Mouse (Mus musculus): ENCODE measurements around the gene Cyth3. TPM values are rescaled to one million over a fixed set of nuclear protein-coding genes. Genes with fewer than 3 reads are reported as not detected.

Cyth3 gene
- polyA plus RNA-seq, 1 experiment from 2014 or later = 61.1 TPM

DNA sequence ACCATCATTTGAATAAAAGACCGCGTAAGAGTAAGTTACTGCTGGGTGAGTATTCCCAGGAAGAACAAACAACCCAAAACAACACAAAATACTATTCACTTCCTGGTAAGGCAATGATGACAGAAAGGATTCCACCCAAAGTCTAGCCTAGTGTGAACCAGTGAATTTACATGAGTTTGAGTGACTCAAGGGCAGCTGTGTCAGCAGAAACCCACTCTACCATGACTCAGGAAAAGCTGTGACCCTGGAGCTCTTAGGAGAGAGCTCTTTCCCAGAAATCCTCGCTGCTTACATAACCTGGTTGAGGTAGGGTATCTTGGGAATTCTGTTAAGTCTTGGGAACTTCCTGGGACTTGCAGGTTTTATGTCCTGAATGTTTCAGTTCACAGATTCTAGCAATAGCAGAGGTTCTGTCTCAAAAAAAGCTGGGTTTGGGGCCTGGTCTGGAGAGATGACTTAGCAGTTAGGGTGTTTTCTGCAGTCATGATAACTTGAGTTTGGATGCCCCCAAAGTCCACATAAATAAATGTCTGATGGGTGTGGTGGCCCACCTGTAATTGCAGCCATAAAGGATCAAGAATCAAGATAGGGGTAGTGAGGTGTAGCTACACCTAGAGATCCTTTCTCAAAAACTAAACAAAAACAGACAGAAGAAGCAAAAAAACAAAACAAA, 5.5 kb upstream of the Cyth3 start:
- H3K9me3 ChIP-seq (replicated peaks) = no peaks in the 10 kb centered on the region
- H3K4me2 ChIP-seq (replicated peaks) = no peak overlapping the region
- H3K4me3 ChIP-seq (replicated peaks) = no peak overlapping the region
- no peak overlapping the region for H3K27ac ChIP-seq (replicated peaks)
- ATAC-seq (ENCODE audit: insufficient number of reproducible peaks, low FRiP score, low TSS enrichment, low read depth) = no peak
- WGBS = 93% methylated on average over 3 of the region's 3 CpGs
- no peaks in the 10 kb centered on the region for H3K27me3 ChIP-seq
- H3K9ac ChIP-seq = no peak overlapping the region
- H3K36me3 ChIP-seq = no peaks in the 10 kb centered on the region
- H3K4me1 ChIP-seq = peaks cover 31% of the 10 kb centered on the region

DNA sequence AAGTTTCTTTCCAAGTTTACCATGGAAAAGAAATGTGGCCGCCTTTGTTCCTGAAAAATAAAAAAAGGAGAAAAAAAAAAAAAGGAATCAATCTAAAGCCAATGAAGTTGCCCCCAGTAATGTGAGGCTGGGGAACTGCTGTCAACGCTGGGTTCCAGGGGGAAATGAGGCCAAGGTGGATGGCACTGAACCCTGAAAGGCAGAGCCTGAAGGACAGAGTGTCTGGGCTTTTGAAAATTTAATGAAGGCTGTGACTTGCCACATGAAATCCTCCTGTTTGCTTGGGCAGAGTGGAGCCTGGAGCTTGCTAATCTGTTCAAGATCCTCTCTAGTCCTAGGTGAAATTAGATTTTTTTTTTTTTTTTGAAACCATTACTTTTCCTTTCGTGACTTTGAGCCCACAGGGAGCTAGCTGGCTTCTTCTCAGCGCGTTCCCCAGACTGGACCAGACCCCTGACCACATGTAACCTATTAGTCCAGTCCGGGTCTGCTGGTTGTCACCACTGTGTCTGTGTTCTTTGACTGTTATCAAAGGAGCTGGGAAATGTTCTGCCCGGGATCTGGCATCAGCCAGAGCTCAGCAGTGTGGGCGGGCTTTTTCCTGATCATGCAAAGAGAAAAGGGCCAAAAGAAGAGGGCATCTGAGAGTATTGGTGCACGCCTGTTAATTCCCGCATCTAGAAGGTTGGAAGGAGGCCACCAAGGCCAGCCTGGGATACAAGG, 4.6 kb upstream of the Cyth3 start:
- Histone ChIP-seq H3K4me1 (peaks cover 33% of the 10 kb centered on the region), H3K9me3 (replicated peaks) (no peaks in the 10 kb centered on the region), H3K27ac (replicated peaks) (peak overlapping the region; percentile 78), H3K9ac (no peak overlapping the region), H3K36me3 (no peaks in the 10 kb centered on the region), H3K4me2 (replicated peaks) (no peak overlapping the region), H3K27me3 (no peaks in the 10 kb centered on the region), H3K4me3 (replicated peaks) (no peak overlapping the region)
- WGBS = 24% methylated on average over 10 of the region's 10 CpGs
- ATAC-seq (ENCODE audit: insufficient number of reproducible peaks, low FRiP score, low TSS enrichment, low read depth) = no peak

DNA sequence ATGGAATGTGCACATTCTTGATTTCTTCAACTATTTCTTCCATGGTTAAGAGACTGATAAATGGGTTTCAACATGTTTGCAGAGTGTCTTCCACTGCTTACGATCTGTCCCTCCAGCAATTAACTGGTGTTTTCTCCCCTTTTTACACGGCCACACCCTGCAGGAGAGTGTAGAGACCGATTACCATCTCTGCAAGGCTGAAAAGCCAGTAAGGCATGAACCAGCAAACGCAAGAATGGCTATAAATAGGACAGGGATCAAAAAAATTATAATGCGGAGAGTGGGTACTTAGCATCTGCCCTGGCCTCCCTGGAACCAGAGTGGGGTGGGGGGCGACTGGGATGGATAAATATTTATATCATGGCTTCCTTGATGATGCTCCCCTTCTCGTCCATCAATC, 3.7 kb upstream of the Cyth3 start:
- Histone ChIP-seq H3K4me1 (peaks cover 35% of the 10 kb centered on the region), H3K9me3 (replicated peaks) (no peaks in the 10 kb centered on the region), H3K36me3 (no peaks in the 10 kb centered on the region), H3K4me3 (replicated peaks) (no peak overlapping the region), H3K27me3 (no peaks in the 10 kb centered on the region), H3K4me2 (replicated peaks) (no peak overlapping the region), H3K27ac (replicated peaks) (0 out of 2 replicates have a peak overlapping the region, but pooled peaks have one; percentile 78), H3K9ac (no peak overlapping the region)
- ATAC-seq (ENCODE audit: insufficient number of reproducible peaks, low FRiP score, low TSS enrichment, low read depth) = no peak
- 38% methylated on average over 7 of the region's 7 CpGs for WGBS

DNA sequence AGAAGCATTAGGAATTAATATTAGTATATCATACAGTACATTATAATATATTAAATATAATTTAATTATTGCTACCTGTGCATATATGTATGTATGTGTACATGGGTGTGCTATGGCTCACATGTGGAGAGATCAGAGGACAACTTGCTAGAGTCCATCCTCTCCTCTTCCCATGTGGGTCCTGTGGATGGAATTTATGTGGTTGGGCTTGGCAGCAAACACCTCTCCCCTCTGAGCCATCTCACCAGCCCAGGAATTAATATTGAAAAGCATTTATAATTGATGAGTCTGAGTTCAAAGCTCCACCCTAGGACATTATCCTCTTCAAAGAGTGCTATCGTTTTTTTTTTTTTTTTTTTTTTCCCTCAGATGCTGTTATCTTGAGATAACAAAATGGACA, 2.1 kb upstream of the Cyth3 start:
- Histone ChIP-seq H3K4me2 (replicated peaks) (no peak overlapping the region), H3K4me3 (replicated peaks) (no peak overlapping the region), H3K27me3 (no peaks in the 10 kb centered on the region), H3K9ac (no peak overlapping the region), H3K36me3 (no peaks in the 10 kb centered on the region), H3K9me3 (replicated peaks) (no peaks in the 10 kb centered on the region), H3K27ac (replicated peaks) (no peak overlapping the region), H3K4me1 (peaks cover 42% of the 10 kb centered on the region)
- no peak for ATAC-seq (ENCODE audit: insufficient number of reproducible peaks, low FRiP score, low TSS enrichment, low read depth)
- WGBS = 17% methylated on average over 1 of the region's 1 CpGs

- H3K4me3 ChIP-seq (replicated peaks) = no peak overlapping the region
- no peaks in the 10 kb centered on the region for H3K27me3 ChIP-seq
- WGBS = 22% methylated on average over 13 of the region's 13 CpGs
- peaks cover 48% of the 10 kb centered on the region for H3K4me1 ChIP-seq
- no peaks in the 10 kb centered on the region for H3K9me3 ChIP-seq (replicated peaks)
- H3K4me2 ChIP-seq (replicated peaks) = no peak overlapping the region
- H3K9ac ChIP-seq = no peak overlapping the region
- ATAC-seq (ENCODE audit: insufficient number of reproducible peaks, low FRiP score, low TSS enrichment, low read depth) = no peak
- no peaks in the 10 kb centered on the region for H3K36me3 ChIP-seq
- no peak overlapping the region for H3K27ac ChIP-seq (replicated peaks)
Measured at GRCm38 (mm10) chr5:143620941-143621340, 1.3 kb upstream of the Cyth3 start.

DNA sequence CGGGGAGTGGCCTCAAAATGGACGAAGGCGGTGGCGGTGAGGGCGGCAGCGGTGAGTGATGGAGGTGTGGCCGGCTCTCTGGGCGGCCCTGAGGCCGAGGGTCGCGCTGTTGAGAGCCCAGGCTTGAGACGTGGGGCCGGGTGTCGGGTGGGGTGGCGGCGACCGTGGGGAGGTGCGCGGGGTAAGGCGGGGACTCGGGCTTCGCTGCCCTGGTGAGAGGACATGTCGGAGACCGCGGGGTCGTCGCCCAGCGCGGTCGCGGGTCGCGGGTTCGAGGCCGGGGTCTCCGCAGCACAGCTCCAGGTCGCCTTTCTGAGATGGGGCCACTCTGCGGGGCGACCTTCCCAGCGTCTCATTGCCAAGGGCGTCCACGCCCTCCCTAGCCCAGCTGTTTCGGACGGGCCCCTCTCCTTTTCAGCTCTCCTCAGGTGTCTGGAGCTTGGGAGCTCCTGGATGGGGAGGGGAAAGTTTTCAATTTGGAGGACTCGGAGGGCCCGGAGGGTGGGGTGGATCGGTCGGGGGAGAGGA, 440 bp downstream of the Cyth3 start:
- H3K9ac ChIP-seq = peak overlapping the region; percentile 93
- H3K4me3 ChIP-seq (replicated peaks) = peak overlapping the region; percentile 94
- no peaks in the 10 kb centered on the region for H3K36me3 ChIP-seq
- peak; percentile 76 for ATAC-seq (ENCODE audit: insufficient number of reproducible peaks, low FRiP score, low TSS enrichment, low read depth)
- WGBS = 0% methylated on average over 48 of the region's 48 CpGs
- H3K27me3 ChIP-seq = no peaks in the 10 kb centered on the region
- peak overlapping the region; percentile 79 for H3K4me2 ChIP-seq (replicated peaks)
- no peaks in the 10 kb centered on the region for H3K9me3 ChIP-seq (replicated peaks)
- H3K27ac ChIP-seq (replicated peaks) = peak overlapping the region; percentile 90
- H3K4me1 ChIP-seq = peaks cover 51% of the 10 kb centered on the region

- Histone ChIP-seq H3K27me3 (no peaks in the 10 kb centered on the region), H3K4me3 (replicated peaks) (peak overlapping the region; percentile 94), H3K4me1 (peaks cover 41% of the 10 kb centered on the region), H3K9me3 (replicated peaks) (no peaks in the 10 kb centered on the region), H3K4me2 (replicated peaks) (peak overlapping the region; percentile 79), H3K9ac (peak overlapping the region; percentile 93), H3K27ac (replicated peaks) (peak overlapping the region; percentile 90), H3K36me3 (no peaks in the 10 kb centered on the region)
- WGBS = 17% methylated on average over 19 of the region's 19 CpGs
- ATAC-seq (ENCODE audit: insufficient number of reproducible peaks, low FRiP score, low TSS enrichment, low read depth) = no peak
Measured at GRCm38 (mm10) chr5:143623356-143624295, 1.4 kb downstream of the Cyth3 start.

GRCm38 (mm10) chr5:143624449-143624848, 2.2 kb downstream of the Cyth3 start:
- ATAC-seq (ENCODE audit: insufficient number of reproducible peaks, low FRiP score, low TSS enrichment, low read depth) = no peak
- H3K27ac ChIP-seq (replicated peaks) = no peak overlapping the region
- no peak overlapping the region for H3K9ac ChIP-seq
- H3K27me3 ChIP-seq = no peaks in the 10 kb centered on the region
- WGBS = 50% methylated on average over 3 of the region's 3 CpGs
- no peak overlapping the region for H3K4me3 ChIP-seq (replicated peaks)
- no peak overlapping the region; the same call in 1 of the 2 replicates for H3K4me2 ChIP-seq (replicated peaks)
- H3K36me3 ChIP-seq = no peaks in the 10 kb centered on the region
- no peaks in the 10 kb centered on the region for H3K9me3 ChIP-seq (replicated peaks)
- H3K4me1 ChIP-seq = peaks cover 37% of the 10 kb centered on the region

DNA sequence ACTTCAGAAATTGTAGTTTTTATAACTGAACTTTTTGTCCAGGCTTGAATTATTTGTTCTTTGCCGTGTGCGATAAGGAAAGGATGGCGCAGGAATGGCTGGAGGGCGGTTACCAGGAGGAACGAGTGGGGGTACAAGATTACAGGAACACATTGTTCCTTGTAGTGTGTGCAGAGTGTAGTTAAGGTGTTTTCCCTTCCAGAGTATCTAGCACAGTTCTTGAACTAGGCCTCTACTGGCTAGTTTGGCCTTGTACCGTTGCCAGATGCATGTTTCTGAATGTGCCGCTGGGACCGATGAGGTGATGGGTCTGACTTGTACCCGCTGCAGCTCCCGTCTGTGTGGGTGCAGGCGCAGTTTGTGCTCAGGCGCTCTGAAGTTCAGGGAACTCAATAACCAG, 3.2 kb downstream of the Cyth3 start:
- H3K4me3 ChIP-seq (replicated peaks) = peak overlapping the region; percentile 14; the same call in 1 of the 2 replicates
- no peak overlapping the region for H3K9ac ChIP-seq
- 53% methylated on average over 12 of the region's 12 CpGs for WGBS
- H3K27ac ChIP-seq (replicated peaks) = 0 out of 2 replicates have a peak overlapping the region, but pooled peaks have one; percentile 55
- H3K4me2 ChIP-seq (replicated peaks) = peak overlapping the region; percentile 21; the same call in 1 of the 2 replicates
- no peaks in the 10 kb centered on the region for H3K9me3 ChIP-seq (replicated peaks)
- no peaks in the 10 kb centered on the region for H3K36me3 ChIP-seq
- H3K4me1 ChIP-seq = peaks cover 37% of the 10 kb centered on the region
- H3K27me3 ChIP-seq = no peaks in the 10 kb centered on the region
- ATAC-seq (ENCODE audit: insufficient number of reproducible peaks, low FRiP score, low TSS enrichment, low read depth) = no peak

GRCm38 (mm10) chr5:143625940-143626588, 3.8 kb downstream of the Cyth3 start:
- 26% methylated on average over 11 of the region's 11 CpGs for WGBS
- H3K4me1 ChIP-seq = peaks cover 32% of the 10 kb centered on the region
- H3K9ac ChIP-seq = no peak overlapping the region
- H3K27ac ChIP-seq (replicated peaks) = peak overlapping the region; percentile 55
- no peaks in the 10 kb centered on the region for H3K9me3 ChIP-seq (replicated peaks)
- H3K36me3 ChIP-seq = no peaks in the 10 kb centered on the region
- H3K27me3 ChIP-seq = no peaks in the 10 kb centered on the region
- H3K4me2 ChIP-seq (replicated peaks) = peak overlapping the region; percentile 21; the same call in 1 of the 2 replicates
- no peak for ATAC-seq (ENCODE audit: insufficient number of reproducible peaks, low FRiP score, low TSS enrichment, low read depth)
- H3K4me3 ChIP-seq (replicated peaks) = peak overlapping the region; percentile 14; the same call in 1 of the 2 replicates

All from embryonic facial prominence, embryonic 15.5 days (tissue).